Mouse (Mus musculus): ENCODE measurements at regions not wholly inside any gene's neighbourhood (a gene's known extent, or its start where the extent isn't known, plus 50 kb on each side); places are given as distances from the start of the nearest gene placed in this dataset.

DNA sequence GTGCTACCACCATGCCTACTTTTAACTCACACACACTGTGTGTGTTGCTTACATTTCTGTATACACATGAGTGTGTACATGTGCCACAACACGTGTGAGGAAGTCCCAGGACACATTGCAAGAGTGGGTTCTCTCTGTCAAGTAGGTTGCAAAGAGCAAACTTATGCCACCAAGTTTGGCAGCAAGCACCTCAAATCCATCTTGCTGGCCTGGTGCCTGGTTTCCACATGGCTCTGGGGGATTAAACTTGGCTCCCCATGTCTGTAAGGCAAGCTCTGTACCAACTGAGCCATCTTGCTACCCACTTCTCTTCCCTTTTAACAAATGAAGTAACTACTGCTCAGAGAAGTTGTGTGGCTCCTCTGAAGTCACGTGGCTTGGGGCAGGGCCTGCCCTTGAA is 145.3 kb upstream of the Sdk2 start:
- DNase-seq (ENCODE audit: low spot score in 2 of 2): peak in 1 of 2 experiments; percentile 21
- no peak overlapping the region for H3K27ac ChIP-seq
- H3K4me3 ChIP-seq: no peak overlapping the region
- no peak for TF ChIP-seq CTCF (conservative IDR thresholded peaks at IDR 0.05)

DNA sequence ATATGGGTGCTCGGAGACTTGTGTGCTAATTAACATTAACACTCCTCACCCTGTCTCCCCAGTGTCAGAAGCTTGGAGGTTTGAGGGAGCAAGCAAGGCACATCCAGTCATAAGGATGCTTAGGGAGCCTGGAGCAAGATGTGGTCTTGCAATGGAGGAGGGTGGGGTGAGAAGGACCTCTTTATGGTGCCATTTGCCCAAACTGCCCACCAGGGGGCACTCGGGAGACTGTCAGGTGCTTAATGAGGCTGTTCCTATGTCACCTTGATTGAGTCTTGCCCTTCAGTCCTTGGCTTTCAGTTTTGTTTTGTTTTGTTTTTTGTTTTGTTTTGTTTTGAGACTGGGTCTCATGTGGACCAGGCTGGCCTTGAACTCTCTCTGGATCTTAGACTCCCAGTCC is 138.3 kb upstream of the Sdk2 start:
- DNase-seq (ENCODE audit: low spot score in 2 of 2): peak in 1 of 2 experiments; percentile 56
- peak; percentile 84 for TF ChIP-seq CTCF (conservative IDR thresholded peaks at IDR 0.05)
- H3K4me3 ChIP-seq: no peak overlapping the region
- H3K27ac ChIP-seq: no peak overlapping the region

DNA sequence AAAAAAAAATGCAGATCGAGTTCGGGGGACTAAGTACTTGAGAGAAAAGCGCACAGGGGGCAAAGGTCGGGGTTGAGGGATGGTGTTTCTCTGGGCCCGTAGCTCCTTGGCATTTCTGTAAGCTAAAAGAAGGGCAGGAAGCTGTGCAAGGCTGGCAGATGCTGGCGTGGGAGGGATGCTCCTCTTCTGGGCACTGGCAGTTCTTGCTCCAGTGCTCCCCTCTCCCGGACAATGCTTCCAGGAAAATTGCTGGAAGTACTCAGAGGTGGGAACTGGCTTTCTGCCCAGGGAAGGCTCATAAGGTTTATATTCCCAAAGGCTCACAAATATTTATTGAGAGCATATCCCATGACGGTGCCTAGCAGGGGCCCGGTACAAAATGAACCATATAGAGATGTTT is 136.6 kb upstream of the Sdk2 start:
- no peak overlapping the region for H3K27ac ChIP-seq
- H3K4me3 ChIP-seq: no peak overlapping the region
- no peak for TF ChIP-seq CTCF (conservative IDR thresholded peaks at IDR 0.05)
- no peak for DNase-seq (ENCODE audit: low spot score in 2 of 2)

DNA sequence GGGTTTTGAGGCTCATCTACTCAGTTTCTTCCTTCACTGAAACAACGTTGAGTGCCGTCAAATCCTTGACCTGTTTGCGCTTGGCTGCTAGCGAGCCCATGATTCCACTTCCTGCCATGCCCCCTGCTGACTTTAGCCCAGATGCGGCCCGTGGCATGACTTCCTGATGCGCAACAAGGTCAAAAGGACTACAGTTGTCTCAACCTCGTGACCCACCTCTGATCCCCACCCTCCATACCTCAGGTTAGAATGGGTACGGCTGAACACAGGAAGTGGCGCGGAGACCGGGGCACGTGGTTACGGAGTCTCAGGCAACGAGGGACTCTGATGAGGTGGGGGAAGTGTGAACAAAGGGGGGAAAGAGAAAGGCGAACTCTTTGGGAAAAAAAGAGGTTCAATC is 135.6 kb upstream of the Sdk2 start:
- DNase-seq (ENCODE audit: low spot score in 2 of 2): no peak
- TF ChIP-seq CTCF (conservative IDR thresholded peaks at IDR 0.05): no peak
- Histone ChIP-seq H3K27ac (no peak overlapping the region), H3K4me3 (no peak overlapping the region)

DNA sequence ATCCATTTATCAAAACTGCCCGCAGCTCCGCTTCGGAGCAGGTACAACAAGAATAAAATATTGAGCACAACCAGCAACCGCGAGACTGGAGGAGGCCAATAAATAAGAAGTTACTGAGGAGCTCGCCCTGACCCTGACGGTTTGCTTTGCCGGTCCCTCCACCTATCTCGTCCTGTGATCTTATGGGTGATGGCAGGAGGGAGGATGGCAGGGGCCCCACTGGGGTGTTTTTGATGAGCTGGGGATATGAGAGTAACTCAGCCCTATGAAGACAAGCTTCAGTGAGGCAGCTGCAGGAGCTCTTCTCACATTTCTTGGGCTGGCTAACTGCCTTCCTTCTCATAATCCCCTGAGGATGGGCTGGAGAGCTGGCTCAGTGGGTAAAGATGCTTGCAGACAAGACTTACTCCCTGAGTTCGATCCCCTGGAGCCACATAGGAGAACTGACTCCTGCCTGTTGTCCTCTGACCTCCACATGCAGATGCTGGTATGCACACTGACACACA is 132.3 kb upstream of the Sdk2 start:
- no peak for TF ChIP-seq CTCF (conservative IDR thresholded peaks at IDR 0.05)
- no peak overlapping the region for H3K4me3 ChIP-seq
- peak overlapping the region; percentile 61; the same call in 1 of the 2 replicates for H3K27ac ChIP-seq
- DNase-seq (ENCODE audit: low spot score in 2 of 2): no peak

DNA sequence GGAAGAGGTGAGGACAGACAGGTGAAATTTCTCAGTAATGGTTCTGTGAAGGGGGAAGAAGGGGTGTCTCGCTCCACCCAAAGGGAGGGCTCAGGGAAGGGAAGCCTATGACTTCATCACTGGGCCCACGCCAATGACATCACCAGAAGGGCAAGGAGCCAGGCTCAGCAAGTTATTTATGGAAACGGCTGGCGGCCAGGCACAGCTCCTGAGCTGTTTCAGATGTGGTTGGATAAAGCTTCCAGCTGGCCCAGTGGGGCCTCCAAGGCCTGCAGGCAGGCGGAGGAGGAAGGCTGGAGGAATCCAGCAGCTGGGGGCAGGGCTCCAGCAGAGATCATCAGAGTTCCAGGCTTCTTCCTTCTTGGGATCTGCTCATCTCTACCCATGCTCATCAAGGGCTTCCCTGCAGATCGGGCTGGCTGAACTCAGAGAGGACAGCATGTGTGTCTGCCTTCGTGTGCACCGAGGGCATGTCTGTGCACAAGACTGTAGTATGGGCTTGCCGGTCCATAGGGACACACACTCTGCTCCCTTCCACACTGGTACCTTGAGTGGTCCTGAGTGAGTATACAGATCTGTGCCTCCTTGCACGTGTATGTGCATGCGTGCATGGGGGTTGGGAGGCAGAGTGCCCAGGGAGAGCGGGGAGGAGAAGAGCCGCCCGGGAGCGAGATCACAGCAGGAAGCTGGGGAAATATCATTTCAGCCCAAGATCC is 131.6 kb upstream of the Sdk2 start:
- H3K4me3 ChIP-seq: no peak overlapping the region
- peak; percentile 91 to 94 for DNase-seq (ENCODE audit: low spot score in 2 of 2)
- peak; percentile 20; the same call in 1 of the 2 replicates for TF ChIP-seq CTCF (conservative IDR thresholded peaks at IDR 0.05)
- H3K27ac ChIP-seq: peak overlapping the region; percentile 61

DNA sequence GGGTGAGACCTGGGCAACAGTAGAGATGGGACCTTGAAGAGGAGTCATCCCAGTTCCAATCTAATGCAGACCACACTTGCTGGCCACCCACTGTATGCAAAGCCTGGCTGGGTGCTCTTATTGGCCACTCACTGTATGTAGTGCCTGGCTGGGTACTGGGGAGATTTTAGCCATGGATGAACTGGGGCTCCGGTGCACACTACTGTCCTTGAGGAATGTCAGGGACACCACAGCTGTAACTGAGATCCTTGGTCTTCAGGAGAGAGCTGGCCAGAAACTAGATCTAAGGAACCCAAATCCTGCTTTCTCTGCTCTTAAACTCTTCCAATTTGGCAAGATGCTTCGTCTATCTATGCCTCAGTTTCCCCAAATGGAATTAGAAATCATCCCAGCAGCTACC is 128.4 kb upstream of the Sdk2 start:
- Histone ChIP-seq H3K27ac (no peak overlapping the region), H3K4me3 (no peak overlapping the region)
- no peak for TF ChIP-seq CTCF (conservative IDR thresholded peaks at IDR 0.05)
- DNase-seq (ENCODE audit: low spot score in 2 of 2): no peak

DNA sequence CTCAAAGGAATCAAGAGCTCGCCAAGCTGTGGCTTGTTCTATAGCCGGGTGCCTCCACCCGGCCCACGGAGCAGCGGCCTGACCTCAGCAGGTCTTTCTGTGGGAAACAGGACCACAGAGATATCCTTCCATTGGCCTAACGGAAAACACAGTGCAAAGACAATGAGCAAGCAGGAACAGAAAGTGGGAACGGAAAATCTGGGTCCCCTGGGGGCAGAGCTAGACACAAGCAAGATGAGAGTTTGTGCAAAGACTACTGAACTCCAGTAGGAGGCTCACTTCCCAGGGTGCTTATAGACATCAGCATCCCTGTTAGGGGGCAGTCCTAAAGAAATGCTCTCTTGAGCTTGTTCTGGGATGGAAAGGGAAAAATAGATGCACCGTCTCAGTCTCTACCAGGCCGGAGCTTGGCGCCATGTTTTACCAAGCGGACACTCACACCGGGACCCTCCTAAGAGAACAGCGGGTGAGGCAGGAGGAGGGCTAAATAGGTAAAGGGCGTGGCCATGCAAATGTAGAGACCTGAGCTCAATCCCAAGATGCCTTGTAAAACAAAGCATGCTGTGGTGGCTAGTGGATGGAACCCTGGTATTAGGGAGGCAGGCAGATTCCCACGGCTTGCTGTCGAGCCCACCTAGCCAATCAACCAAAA is 127.3 kb upstream of the Sdk2 start:
- Histone ChIP-seq H3K27ac (no peak overlapping the region), H3K4me3 (no peak overlapping the region)
- no peak for DNase-seq (ENCODE audit: low spot score in 2 of 2)
- peak; percentile 39 for TF ChIP-seq CTCF (conservative IDR thresholded peaks at IDR 0.05)

DNA sequence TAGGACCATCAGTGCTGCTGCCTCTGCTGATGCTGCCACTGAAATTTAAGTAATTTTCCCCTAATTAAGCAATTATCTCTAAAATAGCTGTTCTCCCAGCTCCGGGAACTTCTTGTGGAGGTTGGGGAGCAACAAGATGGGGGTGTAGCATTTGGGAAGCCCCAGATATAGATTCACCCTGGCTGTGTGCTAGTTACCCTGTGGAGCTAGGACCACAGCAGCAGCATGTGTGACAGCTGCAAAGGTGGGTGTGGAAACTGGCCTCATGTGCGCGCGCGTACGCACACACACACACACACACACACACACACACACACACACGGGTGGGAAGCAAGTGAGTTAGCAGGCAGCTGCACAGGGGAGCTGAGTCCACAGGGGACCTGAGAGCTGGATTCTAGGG is 126.2 kb upstream of the Sdk2 start:
- TF ChIP-seq CTCF (conservative IDR thresholded peaks at IDR 0.05): no peak
- Histone ChIP-seq H3K4me3 (no peak overlapping the region), H3K27ac (peak overlapping the region; percentile 28; the same call in 1 of the 2 replicates)
- DNase-seq (ENCODE audit: low spot score in 2 of 2): no peak

DNA sequence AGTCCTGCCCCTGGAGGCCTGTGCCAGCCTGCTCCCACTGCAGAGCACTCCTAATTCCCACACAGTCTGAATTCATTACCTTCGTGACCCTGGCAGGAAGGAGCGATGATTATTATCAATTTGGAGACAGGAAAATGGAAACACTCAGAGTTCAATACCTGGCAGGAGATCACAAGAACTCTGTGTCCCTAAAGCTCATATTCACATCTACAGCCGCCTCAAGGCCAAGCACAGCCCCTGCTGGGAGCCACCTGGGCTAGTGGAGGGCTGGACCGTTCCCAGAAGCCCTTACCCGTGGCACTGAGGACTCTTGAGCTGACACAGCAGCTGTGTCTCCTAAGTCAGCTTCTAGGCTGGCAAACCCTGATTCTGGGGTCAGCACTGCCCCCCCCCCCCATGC is 124.8 kb upstream of the Sdk2 start:
- no peak for TF ChIP-seq CTCF (conservative IDR thresholded peaks at IDR 0.05)
- Histone ChIP-seq H3K4me3 (no peak overlapping the region), H3K27ac (no peak overlapping the region)
- no peak for DNase-seq (ENCODE audit: low spot score in 2 of 2)

DNA sequence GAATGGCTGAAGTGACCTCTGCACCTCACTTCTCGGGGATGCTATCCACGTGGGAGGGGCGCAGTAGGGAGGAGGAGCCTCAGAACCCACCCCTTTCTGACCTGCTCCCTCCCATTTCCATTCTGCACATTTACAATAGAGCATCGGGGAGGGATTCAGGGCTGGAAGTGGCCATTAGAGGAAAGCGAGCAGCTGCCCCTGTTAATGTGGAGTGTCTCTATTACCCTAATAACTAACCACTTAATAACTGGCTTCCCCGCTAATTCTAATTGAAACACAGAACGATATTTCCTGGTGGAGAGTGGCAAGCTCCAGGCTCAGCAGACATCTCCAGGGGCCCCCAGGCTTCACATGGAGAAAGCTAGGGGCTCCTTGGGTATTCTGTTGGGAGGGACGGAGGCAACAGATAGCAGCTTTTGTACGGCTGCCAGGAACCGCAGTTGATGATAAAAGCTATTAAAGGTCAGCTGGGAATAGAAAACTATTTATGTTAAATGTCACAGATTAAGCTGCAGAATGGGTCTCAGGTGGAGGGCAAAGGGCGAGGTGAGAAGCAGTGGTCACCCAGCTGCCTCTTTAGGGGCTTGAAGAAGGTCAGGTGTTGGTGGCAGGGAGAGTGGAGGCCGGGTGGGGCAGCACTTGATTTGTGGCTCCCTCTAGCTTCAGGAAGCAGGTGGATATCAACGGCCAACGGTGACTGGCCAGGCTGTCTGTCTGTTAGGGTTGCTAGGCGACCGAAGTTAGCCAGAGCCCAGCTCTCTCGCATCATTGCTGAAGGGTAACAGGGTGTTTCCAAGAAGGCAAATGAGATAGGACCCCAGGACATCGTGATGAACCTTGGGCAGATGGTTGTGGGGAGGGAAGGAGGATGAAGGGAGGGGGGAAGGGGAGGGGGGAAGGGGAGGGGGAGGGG is 118.4 kb upstream of the Sdk2 start:
- DNase-seq (ENCODE audit: low spot score in 2 of 2): no peak
- TF ChIP-seq CTCF (conservative IDR thresholded peaks at IDR 0.05): 0 out of 2 replicates have a peak, but pooled peaks have one; percentile 8
- no peak overlapping the region for H3K27ac ChIP-seq
- no peak overlapping the region for H3K4me3 ChIP-seq

DNA sequence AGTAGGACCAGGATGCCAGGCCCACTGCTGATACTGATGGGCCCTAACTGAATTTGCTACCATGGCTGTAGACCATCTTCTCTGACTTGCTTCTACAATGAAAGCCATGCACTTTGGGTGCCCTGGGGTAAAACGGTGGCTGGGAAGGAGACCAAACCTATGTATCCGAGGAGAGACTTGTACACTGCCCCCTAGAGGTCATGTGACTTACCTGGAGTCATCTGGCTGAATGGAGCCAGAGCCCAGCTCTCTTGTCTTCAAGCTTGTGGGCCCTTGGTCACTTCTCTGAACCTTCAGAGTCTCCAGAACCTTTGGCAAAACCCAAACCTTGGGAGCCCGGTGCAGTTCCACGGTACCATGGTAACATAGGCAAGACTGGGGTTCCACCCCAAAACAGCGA is 117.6 kb upstream of the Sdk2 start:
- peak; percentile 46 for TF ChIP-seq CTCF (conservative IDR thresholded peaks at IDR 0.05)
- Histone ChIP-seq H3K27ac (no peak overlapping the region), H3K4me3 (no peak overlapping the region)
- no peak for DNase-seq (ENCODE audit: low spot score in 2 of 2)

DNA sequence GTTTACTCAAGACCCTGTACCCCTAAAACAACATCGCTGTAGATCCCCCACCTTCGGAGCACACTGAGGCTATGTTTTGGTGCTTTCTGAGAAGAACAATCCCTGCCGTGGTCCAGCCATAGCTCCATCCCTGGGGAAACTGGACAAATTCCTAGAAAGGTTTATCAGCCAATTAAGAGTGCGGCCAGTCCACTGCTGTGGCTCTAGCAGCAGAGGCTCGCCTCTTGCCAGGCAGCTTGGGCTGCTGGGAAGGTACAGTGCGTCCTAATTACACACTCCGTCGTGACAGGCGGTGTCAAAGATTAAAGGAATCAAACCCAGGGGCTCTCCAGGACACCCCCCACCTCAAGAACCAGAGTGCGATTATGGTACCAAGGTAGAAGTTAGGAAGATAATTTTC is 116.4 kb upstream of the Sdk2 start:
- Histone ChIP-seq H3K27ac (no peak overlapping the region), H3K4me3 (no peak overlapping the region)
- TF ChIP-seq CTCF (conservative IDR thresholded peaks at IDR 0.05): no peak
- no peak for DNase-seq (ENCODE audit: low spot score in 2 of 2)
